Mouse (Mus musculus) CH12.LX (cell line): ENCODE results near the gene Pxmp4. TPM values are rescaled to one million over a fixed set of nuclear protein-coding genes. Genes with fewer than 3 reads are reported as not detected.

ENCODE experiments used
- DNase-seq: peaks from one replicate; pipeline ENCODE4 v3.0.0-alpha.2; 2013; ENCODE audit errors: extremely low read depth
- H3K27ac ChIP-seq: 2 replicates; pipeline ENCODE4 v1.5.1; 2012; ENCODE audit warnings: low read depth, mild to moderate bottlenecking, control low read depth, moderate library complexity; ENCODE audit not compliant: insufficient read depth
- H3K27me3 ChIP-seq: replicated peaks from 2 replicates; pipeline ENCODE3; 2012; ENCODE audit warnings: inconsistent platforms
- H3K36me3 ChIP-seq, 2 experiments: replicated peaks in 1 of 2; 2 replicates each; pipeline versions ENCODE3 to v1.6.1; 2012; ENCODE audit warnings: inconsistent platforms in 1 of 2, low read length in 1 of 2, mild to moderate bottlenecking in 1 of 2, mixed read lengths in 1 of 2, moderate library complexity in 1 of 2; ENCODE audit not compliant: control insufficient read depth in 1 of 2, insufficient read depth in 1 of 2
- H3K4me1 ChIP-seq, 2 experiments: 2 replicates each; pipeline ENCODE4 v1.6.1; 2012; ENCODE audit warnings: inconsistent platforms in 1 of 2, moderate library complexity in 1 of 2; ENCODE audit not compliant: insufficient read depth in 2 of 2, control insufficient read depth in 1 of 2
- H3K4me2 ChIP-seq: 2 replicates; pipeline ENCODE4 v1.6.1; 2012; ENCODE audit warnings: low read depth, mild to moderate bottlenecking, control low read depth; ENCODE audit not compliant: poor library complexity, insufficient read depth, severe bottlenecking
- H3K4me3 ChIP-seq, 3 experiments: fragments of 150-350 bp in 1 of 3; sonication (generic) in 1 of 3; replicated peaks in 1 of 3; 2 replicates each; pipeline versions ENCODE3 to v1.5.1; 2011 to 2012; ENCODE audit warnings: low read depth in 2 of 3, low read length in 2 of 3, mild to moderate bottlenecking in 2 of 3, moderate library complexity in 2 of 3, control low read depth in 1 of 3, improper control_type of control experiment in 1 of 3, inconsistent platforms in 1 of 3, mixed read lengths in 1 of 3; ENCODE audit not compliant: poor library complexity in 1 of 3
- H3K79me2 ChIP-seq: replicated peaks from 2 replicates; pipeline ENCODE4 v1.6.1; 2012; ENCODE audit warnings: mild to moderate bottlenecking, moderate library complexity; ENCODE audit not compliant: control insufficient read depth, poor library complexity, insufficient read depth, severe bottlenecking; ENCODE audit errors: extremely low read depth
- H3K9ac ChIP-seq: 2 replicates; pipeline ENCODE4 v1.6.1; 2012; ENCODE audit warnings: low read depth, mild to moderate bottlenecking, control low read depth, moderate library complexity; ENCODE audit not compliant: insufficient read depth
- H3K9me3 ChIP-seq: replicated peaks from 2 replicates; pipeline ENCODE3; 2012; ENCODE audit warnings: low read length, inconsistent platforms, mixed read lengths
- CHD2 ChIP-seq: IDR thresholded peaks from 2 replicates; pipeline ENCODE4 v1.6.1; 2011; ENCODE audit warnings: low read length, improper control_type of control experiment
- CTCF ChIP-seq, 2 experiments: IDR thresholded peaks in 1 of 2; conservative IDR thresholded peaks in 1 of 2; 2 replicates each; pipeline ENCODE4 v1.5.1; 2011 to 2012; ENCODE audit warnings: low read depth in 2 of 2, low read length in 2 of 2, improper control_type of control experiment in 1 of 2, inconsistent platforms in 1 of 2, mild to moderate bottlenecking in 1 of 2, moderate library complexity in 1 of 2
- E2F4 ChIP-seq: IDR thresholded peaks from 2 replicates; pipeline ENCODE4 v1.6.1; 2011; ENCODE audit warnings: low read depth, low read length, improper control_type of control experiment; ENCODE audit not compliant: insufficient replicate concordance
- ETS1 ChIP-seq: conservative IDR thresholded peaks from 2 replicates; pipeline ENCODE4 v1.6.1; 2012; ENCODE audit warnings: low read depth, mild to moderate bottlenecking, inconsistent platforms, low read length, improper control_type of control experiment, moderate library complexity
- HCFC1 ChIP-seq: IDR thresholded peaks from 2 replicates; pipeline ENCODE4 v1.6.1; 2012; ENCODE audit warnings: low read depth, mild to moderate bottlenecking, inconsistent platforms, low read length, improper control_type of control experiment
- MAFK ChIP-seq: IDR thresholded peaks from 2 replicates; pipeline ENCODE4 v1.6.1; 2011; ENCODE audit warnings: low read length, improper control_type of control experiment; ENCODE audit not compliant: insufficient replicate concordance
- NRF1 ChIP-seq: IDR thresholded peaks from 2 replicates; pipeline ENCODE4 v1.6.1; 2014; ENCODE audit warnings: low read depth, mild to moderate bottlenecking, inconsistent platforms, low read length, improper control_type of control experiment, moderate library complexity
- POLR2A ChIP-seq: IDR thresholded peaks from 2 replicates; pipeline ENCODE4 v1.6.1; 2011; ENCODE audit warnings: low read depth, mild to moderate bottlenecking, improper control_type of control experiment, low read length
- RAD21 ChIP-seq: IDR thresholded peaks from 2 replicates; pipeline ENCODE4 v1.6.1; 2011; ENCODE audit warnings: low read depth, mild to moderate bottlenecking, low read length, improper control_type of control experiment, moderate library complexity
- RCOR1 ChIP-seq: conservative IDR thresholded peaks from 2 replicates; pipeline ENCODE4 v1.6.1; 2012; ENCODE audit warnings: low read depth, mild to moderate bottlenecking, inconsistent platforms, low read length, improper control_type of control experiment
- TBP ChIP-seq: conservative IDR thresholded peaks from 2 replicates; pipeline ENCODE4 v1.6.1; 2011; ENCODE audit warnings: low read depth, low read length, improper control_type of control experiment
- TCF12 ChIP-seq: IDR thresholded peaks from 2 replicates; pipeline ENCODE4 v1.6.1; 2014; ENCODE audit warnings: low read depth, mild to moderate bottlenecking, inconsistent platforms, low read length, improper control_type of control experiment
- UBTF ChIP-seq: IDR thresholded peaks from 2 replicates; pipeline ENCODE4 v1.6.1; 2012; ENCODE audit warnings: low read depth, mild to moderate bottlenecking, inconsistent platforms, low read length, improper control_type of control experiment, moderate library complexity
- USF1 ChIP-seq: IDR thresholded peaks from 2 replicates; pipeline ENCODE4 v1.6.1; 2014; ENCODE audit warnings: low read depth, mild to moderate bottlenecking, inconsistent platforms, low read length, improper control_type of control experiment
- ZKSCAN1 ChIP-seq: IDR thresholded peaks from 2 replicates; pipeline ENCODE4 v1.6.1; 2012; ENCODE audit warnings: low read depth, inconsistent platforms, low read length, improper control_type of control experiment, borderline replicate concordance
- ZNF384 ChIP-seq: IDR thresholded peaks from 2 replicates; pipeline ENCODE4 v1.6.1; 2012; ENCODE audit warnings: low read depth, low read length, improper control_type of control experiment, inconsistent platforms
- dilution Hi-C: fragments of 300-500 bp; cut with MboI; formaldehyde crosslinking; loops from 2 replicates; pipeline ENCODE4 v1.14.3; 2020; ENCODE audit warnings: low sequenced_read_pairs; ENCODE audit not compliant: extremely low pct_unique_long_range_greater_than_20kb, extremely low pct_ligation_motif_present
- in situ Hi-C: fragments of 300-500 bp; cut with MboI; formaldehyde crosslinking; loops from 3 replicates; pipeline ENCODE4 v1.14.3; 2019; ENCODE audit warnings: low sequenced_read_pairs, low pct_ligation_motif_present, low pct_unique_long_range_greater_than_20kb, mixed read lengths
- polyA plus RNA-seq: library from polyadenylated mRNA; unstranded; fragments of >175 nt; gene quantifications from 2 replicates; pipeline ENCODE4 v1.2.1, GENCODE M21; 2012; ENCODE audit warnings: low read depth; ENCODE audit not compliant: insufficient read length
- total RNA-seq, 2 experiments: library from RNA; depleted of rRNA; stranded (reverse); fragments of 300-350 nt in 1 of 2; fragments of >200 nt in 1 of 2; gene quantifications; 2 replicates each; pipeline ENCODE4 v1.2.3; 2012 to 2014

The Pxmp4 gene
- total and polyA plus RNA-seq, 3 experiments, result 6.0 to 9.4 (median 7.6) TPM

GRCm38 (mm10) chr2:154613118-154614115 lies 9.9 kb upstream of the Pxmp4 start, which contains the start of the genes Zfp341 and 4930519P11Rik (continued):
- no peak for TF ChIP-seq CHD2

GRCm38 (mm10) chr2:154609050-154609767 lies 5.7 kb upstream of the Pxmp4 start:
- H3K27me3 ChIP-seq, result peaks cover 22% of the 10 kb centered on the region
- no peaks in the 10 kb centered on the region for H3K36me3 ChIP-seq
- dilution Hi-C loops, result no loop called here
- no peaks in the 10 kb centered on the region for H3K79me2 ChIP-seq
- no peak overlapping the region for H3K4me3 ChIP-seq
- no peak overlapping the region for H3K9ac ChIP-seq
- no peak overlapping the region for H3K4me2 ChIP-seq
- DNase-seq, result no peak
- H3K9me3 ChIP-seq, result no peaks in the 10 kb centered on the region
- peaks cover 7 to 14% of the 10 kb centered on the region in 2 experiments for H3K4me1 ChIP-seq
- in situ Hi-C loops, result loop anchor here (5.0 kb wide), 1 partner anchor 197 kb away; no protein-coding TSS in a partner anchor
- no peak for TF ChIP-seq TBP
- no peak for TF ChIP-seq CTCF (conservative IDR thresholded peaks at IDR 0.05 in 1 of 2, IDR thresholded peaks at IDR 0.05 in 1 of 2; ENCODE audit: low read depth in 2 of 2, low read length in 2 of 2)
- TF ChIP-seq HCFC1, result no peak
- TF ChIP-seq ZNF384, result no peak
- TF ChIP-seq USF1, result no peak
- TF ChIP-seq MAFK, result no peak
- TF ChIP-seq ETS1, result no peak
- no peak for TF ChIP-seq UBTF
- no peak for TF ChIP-seq TCF12
- no peak for TF ChIP-seq E2F4
- TF ChIP-seq ZKSCAN1, result no peak
- no peak for TF ChIP-seq NRF1
- no peak for TF ChIP-seq RCOR1
- TF ChIP-seq POLR2A, result no peak
- no peak for TF ChIP-seq RAD21
- no peak overlapping the region for H3K27ac ChIP-seq
